Mouse (Mus musculus): ENCODE measurements at regions not wholly inside any gene's neighbourhood (a gene's known extent, or its start where the extent isn't known, plus 50 kb on each side); places are given as distances from the start of the nearest gene placed in this dataset.
A peak's percentile ranks its signal among the peaks of the same experiment; 100 is the strongest.
"Not testable (repeated sequence)": the region's sequence is repeated elsewhere in the genome, so short reads cannot be mapped to it uniquely, and the experiment has no call there.

DNA sequence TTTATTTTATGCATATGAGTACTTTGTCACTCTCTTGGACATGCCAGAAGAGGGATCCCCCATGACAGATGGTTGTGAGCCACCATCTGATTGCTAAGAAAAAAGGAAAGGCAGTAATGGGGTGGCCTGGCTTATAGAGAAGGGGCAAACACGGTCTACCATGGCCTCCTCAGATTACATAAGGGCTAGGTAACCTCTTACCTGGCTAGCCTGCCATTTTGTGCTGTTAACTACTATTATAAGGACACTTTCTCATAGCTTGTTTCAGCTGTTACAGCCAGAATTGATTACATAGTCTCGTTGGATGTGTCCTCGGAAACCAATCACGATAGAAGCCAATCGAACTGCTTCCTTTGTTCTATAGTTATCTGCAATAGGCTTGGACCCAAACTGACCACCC, 60.9 kb upstream of the Gm14496 start:
- peak; percentile 38 for ATAC-seq
- Histone ChIP-seq H3K9me3 (ENCODE audit: low read length) (no peaks in the 10 kb centered on the region), H3K27ac (ENCODE audit: low read depth, low read length) (no peak overlapping the region), H3K27me3 (ENCODE audit: insufficient read depth, low read length) (no peaks in the 10 kb centered on the region), H3K4me2 (ENCODE audit: low read depth) (no peak overlapping the region), H3K9ac (no peak overlapping the region), H3K36me3 (ENCODE audit: insufficient read depth) (no peaks in the 10 kb centered on the region), H3K4me3 (ENCODE audit: low read depth, low read length) (no peak overlapping the region), H3K4me1 (ENCODE audit: insufficient read depth) (no peaks in the 10 kb centered on the region)
- DNase-seq = no peak
- no peak for TF ChIP-seq CTCF (IDR thresholded peaks at IDR 0.05; ENCODE audit: low read depth)
- 89% methylated on average over 5 of the region's 5 CpGs for WGBS

DNA sequence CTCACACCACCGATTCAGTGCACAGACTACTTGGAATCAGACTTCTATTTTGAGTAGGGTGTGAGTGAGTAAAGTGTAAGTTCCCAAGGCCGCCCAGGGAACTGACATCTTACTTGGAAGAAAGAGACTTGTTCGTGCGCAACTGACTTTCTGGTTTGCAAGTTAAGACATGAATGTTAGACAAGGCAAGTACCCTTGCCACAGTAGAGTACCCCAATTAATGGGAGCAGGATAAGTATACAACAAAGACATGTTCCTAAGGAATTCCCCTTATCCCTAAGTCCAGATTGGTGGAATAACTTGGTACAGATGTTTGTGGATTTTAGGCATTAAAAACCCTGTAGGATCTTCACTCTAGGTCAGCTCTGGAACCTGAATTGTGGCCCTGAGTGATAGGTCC, 60.4 kb upstream of the Gm14496 start:
- WGBS = 96% methylated on average over 4 of the region's 4 CpGs
- H3K9me3 ChIP-seq (ENCODE audit: low read length); H3K9ac ChIP-seq; H3K4me1 ChIP-seq (ENCODE audit: insufficient read depth); H3K27ac ChIP-seq (ENCODE audit: low read depth, low read length); ATAC-seq; H3K27me3 ChIP-seq (ENCODE audit: insufficient read depth, low read length); H3K4me3 ChIP-seq (ENCODE audit: low read depth, low read length); H3K4me2 ChIP-seq (ENCODE audit: low read depth); H3K36me3 ChIP-seq (ENCODE audit: insufficient read depth): not testable (repeated sequence)
- DNase-seq = peak; percentile 7

DNA sequence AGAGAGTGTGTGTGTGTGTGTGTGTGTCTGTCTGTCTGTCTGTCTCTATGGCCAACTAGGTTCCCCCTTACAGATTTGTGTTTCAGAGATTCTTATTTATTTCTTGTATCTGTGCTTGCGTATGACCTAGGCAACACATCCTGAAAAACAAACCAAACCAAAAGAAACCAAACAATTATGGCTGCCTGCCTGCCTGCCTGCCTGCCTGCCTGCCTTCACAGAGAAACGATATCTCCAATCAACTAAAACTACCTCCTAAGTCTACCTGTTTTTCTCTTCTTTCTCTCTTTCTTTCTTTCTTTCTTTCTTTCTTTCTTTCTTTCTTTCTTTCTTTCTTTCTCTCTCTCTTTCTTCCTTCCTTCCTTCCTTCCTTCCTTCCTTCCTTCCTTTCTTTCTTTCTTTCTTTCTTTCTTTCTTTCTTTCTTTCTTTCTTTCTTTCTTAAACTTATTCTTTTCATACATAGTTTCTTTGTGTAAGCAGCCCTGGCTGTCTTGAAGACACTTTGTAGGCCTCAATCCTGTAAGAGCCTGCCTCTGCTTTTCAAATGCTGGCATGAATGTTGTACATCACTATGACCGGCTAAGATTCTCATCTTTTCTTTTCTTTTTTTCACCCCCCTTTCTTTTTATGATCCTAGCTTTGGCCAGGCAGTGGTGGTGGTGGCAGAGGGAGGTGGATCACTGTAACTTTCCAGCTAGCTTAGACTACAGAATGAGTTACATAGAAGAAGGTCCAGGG, 59.7 kb upstream of the Gm14496 start:
- not testable (repeated sequence) for ATAC-seq; H3K36me3 ChIP-seq (ENCODE audit: insufficient read depth)
- WGBS = 77% methylated on average over 3 of the region's 3 CpGs

DNA sequence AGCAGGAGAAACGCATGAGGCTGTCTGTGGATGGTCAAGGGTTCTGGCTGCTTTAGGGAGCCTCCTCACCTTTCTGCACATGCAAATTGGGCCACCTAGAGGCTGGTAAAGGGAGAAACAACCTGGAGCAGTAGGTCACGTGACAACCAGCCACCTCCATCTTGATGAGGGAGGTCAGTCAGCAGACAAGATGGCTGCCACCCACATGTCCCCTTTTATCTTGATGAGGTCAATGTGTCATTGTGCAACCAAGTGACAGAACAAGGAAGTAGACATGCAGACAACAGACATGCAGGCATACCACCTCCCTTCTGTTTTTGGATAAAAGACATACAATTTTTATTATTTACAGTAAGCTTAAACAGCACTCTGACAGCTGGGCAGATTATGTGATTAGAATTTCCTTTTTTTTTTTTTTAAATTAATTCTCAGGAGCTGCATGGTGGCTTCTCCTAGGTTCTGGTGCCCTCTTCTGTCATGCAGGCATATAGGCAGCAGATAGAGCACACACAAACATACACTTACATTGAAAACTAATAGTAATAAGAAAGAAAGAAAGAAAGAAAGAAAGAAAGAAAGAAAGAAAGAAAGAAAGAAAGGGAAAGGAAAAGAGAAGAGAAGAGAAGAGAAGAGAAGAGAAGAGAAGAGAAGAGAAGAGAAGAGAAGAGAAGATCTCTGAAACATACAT, 58.9 kb upstream of the Gm14496 start:
- Histone ChIP-seq H3K9me3 (ENCODE audit: low read length) (no peaks in the 10 kb centered on the region), H3K4me3 (ENCODE audit: low read depth, low read length) (no peak overlapping the region), H3K36me3 (ENCODE audit: insufficient read depth) (no peaks in the 10 kb centered on the region), H3K27ac (ENCODE audit: low read depth, low read length) (no peak overlapping the region), H3K27me3 (ENCODE audit: insufficient read depth, low read length) (no peaks in the 10 kb centered on the region), H3K4me1 (ENCODE audit: insufficient read depth) (no peaks in the 10 kb centered on the region), H3K4me2 (ENCODE audit: low read depth) (no peak overlapping the region), H3K9ac (no peak overlapping the region)
- no peak for ATAC-seq
- TF ChIP-seq CTCF (IDR thresholded peaks at IDR 0.05; ENCODE audit: low read depth) = no peak
- WGBS = 83% methylated on average over 2 of the region's 2 CpGs
- no peak for DNase-seq

More for the DNA sequence above, 59.7 kb upstream of the Gm14496 start:
- not testable (repeated sequence) for H3K9me3 ChIP-seq (ENCODE audit: low read length); H3K4me2 ChIP-seq (ENCODE audit: low read depth); H3K4me1 ChIP-seq (ENCODE audit: insufficient read depth); H3K4me3 ChIP-seq (ENCODE audit: low read depth, low read length); H3K27ac ChIP-seq (ENCODE audit: low read depth, low read length); H3K9ac ChIP-seq; H3K27me3 ChIP-seq (ENCODE audit: insufficient read depth, low read length)
- peak; percentile 12 for DNase-seq

Measured in forebrain, postnatal 0 days (tissue).